Mouse (Mus musculus) liver, adult 10 weeks (tissue): ENCODE data around the gene Tmem176b. TPM values are rescaled to one million over a fixed set of nuclear protein-coding genes. Genes with fewer than 3 reads are reported as not detected.

Experiments
- polyA plus RNA-seq: library from polyadenylated mRNA; stranded (reverse); fragments of 350-450 nt; fragmentation: Illumina TruSeq; extraction: RNeasy Lipid Tissue Mini Kit (QIAGEN cat#74804); gene quantifications from one replicate; pipeline ENCODE4 v1.2.3, GENCODE M21; 2014; ENCODE audit warnings: low read depth, low replicate concordance

Gene Tmem176b
- polyA plus RNA-seq, result 51.6 TPM

GRCm38 (mm10) chr6:48840973-48841625 lies at the start of gene Tmem176b:
TSS of gene Tmem176b (minus strand) at chr6:48841496.

GRCm38 (mm10) chr6:48872596-48872995 lies 31.3 kb upstream of the Tmem176b start, which contains the start of gene Aoc1:
TSS of gene Aoc1 (plus strand) at chr6:48872896.

GRCm38 (mm10) chr6:48840371-48840969 lies 826 bp downstream of the Tmem176b start, which contains the start of gene Tmem176a:
TSS of gene Tmem176a (plus strand) at chr6:48840919.

Other genes with a start within 250 kb of the Tmem176b start
- 15.9 TPM for gene Repin1, start 247.6 kb downstream of the Tmem176b start, polyA plus RNA-seq
- gene Gm44965, start 247.6 kb downstream of the Tmem176b start, polyA plus RNA-seq, result not detected
- 0.08 TPM for gene Zfp775, start 239.4 kb downstream of the Tmem176b start, polyA plus RNA-seq
- not detected for gene AI854703, start 214.7 kb downstream of the Tmem176b start, polyA plus RNA-seq
- gene Gimap8, start 194.3 kb downstream of the Tmem176b start, polyA plus RNA-seq, result 8.2 TPM
- 31.5 TPM for gene Gimap9, start 165.4 kb downstream of the Tmem176b start, polyA plus RNA-seq
- 32.8 TPM for gene Gimap4, start 156.9 kb downstream of the Tmem176b start, polyA plus RNA-seq
- gene Gimap6, start 133.3 kb downstream of the Tmem176b start, polyA plus RNA-seq, result 17.0 TPM
- not detected for gene Gm28053, start 122.9 kb downstream of the Tmem176b start, polyA plus RNA-seq
- 1.3 TPM for gene Gimap7, start 122.9 kb downstream of the Tmem176b start, polyA plus RNA-seq
- not detected for gene Gimap1, start 102.4 kb downstream of the Tmem176b start, polyA plus RNA-seq
- gene Gimap5, start 95.3 kb downstream of the Tmem176b start, polyA plus RNA-seq, result 0.87 TPM
- 1.8 TPM for gene Gimap3, start 70.6 kb downstream of the Tmem176b start, polyA plus RNA-seq
- 74.1 TPM for gene Tmem176a, start 577 bp downstream of the Tmem176b start, polyA plus RNA-seq
- not detected for gene Aoc1, start 31.4 kb upstream of the Tmem176b start, polyA plus RNA-seq
- not detected for gene 1600015I10Rik, start 88.4 kb upstream of the Tmem176b start, polyA plus RNA-seq
- not detected for gene Doxl2, start 133.5 kb upstream of the Tmem176b start, polyA plus RNA-seq
- not detected for gene Svs1, start 145.4 kb upstream of the Tmem176b start, polyA plus RNA-seq
- not detected for gene Gpnmb, start 195.1 kb upstream of the Tmem176b start, polyA plus RNA-seq
- gene Malsu1, start 232.3 kb upstream of the Tmem176b start, polyA plus RNA-seq, result 23.5 TPM